In the genomic region with DNA sequence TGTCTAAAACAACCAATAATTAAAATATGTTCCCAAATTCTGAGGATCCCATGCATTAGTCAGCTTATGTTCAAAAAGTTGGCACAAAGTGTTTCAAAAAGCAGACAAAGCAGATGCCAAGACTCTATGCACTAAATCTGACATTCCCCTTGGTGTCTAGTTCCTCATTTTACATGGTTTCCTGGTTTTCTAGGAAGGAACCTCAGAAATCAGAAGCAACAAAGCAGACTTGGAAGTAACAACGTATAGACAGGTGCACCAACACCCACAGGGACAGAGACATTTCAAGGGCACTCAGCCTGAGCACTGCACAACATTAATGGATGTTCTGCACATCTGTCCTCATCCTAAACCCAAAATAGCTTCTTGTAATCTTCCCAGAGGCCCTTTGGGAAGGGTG, we compare ENCODE assay signal across 15 mouse cellular contexts.
"Had no signal": no experiment of that assay in that cellular context is flagged by ENCODE, and none has a peak within 500 bp of the region (broad histone marks: within the 10 kb centered on the region; RNA-seq: fewer than 3 reads in every experiment).

No protein-coding gene starts in this region.

- H3K4me2 ChIP-seq: liver, embryonic 11.5 days; liver, embryonic 15.5 days; midbrain, embryonic 12.5 days; stomach, embryonic 15.5 days had no signal

- H3K27ac ChIP-seq: left cerebral cortex, adult 2 months; limb, embryonic 10.5 days; liver, embryonic 15.5 days; macrophage; midbrain, embryonic 12.5 days; stomach, embryonic 15.5 days had no signal

- H3K9ac ChIP-seq: liver, embryonic 15.5 days; midbrain, embryonic 12.5 days; stomach, embryonic 15.5 days had no signal

- H3K27me3 ChIP-seq: liver, embryonic 15.5 days; midbrain, embryonic 12.5 days; stomach, embryonic 15.5 days had no signal

- H3K4me1 ChIP-seq: stomach, embryonic 15.5 days had no signal

- ATAC-seq: lung, postnatal 0 days; midbrain, embryonic 16.5 days had no signal

- DNase-seq: kidney, postnatal 10 days; kidney, postnatal 4 days; lung, adult 2 months; right cerebral cortex, postnatal 14 days; thymus, adult 2 months; thymus, postnatal 25 days had no signal

- H3K36me3 ChIP-seq: limb, embryonic 10.5 days; liver, embryonic 15.5 days; midbrain, embryonic 12.5 days; stomach, embryonic 15.5 days had no signal

- H3K9me3 ChIP-seq: limb, embryonic 10.5 days; liver, embryonic 15.5 days; midbrain, embryonic 12.5 days; stomach, embryonic 15.5 days had no signal

- H3K4me3 ChIP-seq: left cerebral cortex, adult 2 months; limb, embryonic 10.5 days; liver, embryonic 15.5 days; midbrain, embryonic 12.5 days; stomach, embryonic 15.5 days had no signal
